Mouse (Mus musculus) heart, adult 2 months (tissue): ENCODE measurements at regions not wholly inside any gene's neighbourhood (a gene's known extent, or its start where the extent isn't known, plus 50 kb on each side); places are given as distances from the start of the nearest gene placed in this dataset.

Source experiments
- DNase-seq, 2 experiments: peaks; one replicate each; pipeline ENCODE4 v3.0.0; 2021
- H3K27ac ChIP-seq: fragments of 200-600 bp; 2 replicates; pipeline ENCODE4 v1.8.1; 2022
- H3K27me3 ChIP-seq: fragments of 200-500 bp; 2 replicates; pipeline ENCODE4 v1.6.1; 2012; ENCODE audit warnings: mild to moderate bottlenecking, low read length, inconsistent platforms, mixed read lengths; ENCODE audit not compliant: control insufficient read depth, insufficient read depth
- H3K36me3 ChIP-seq: fragments of 200-500 bp; 2 replicates; pipeline ENCODE4 v1.6.1; 2012; ENCODE audit warnings: low read length, inconsistent platforms; ENCODE audit not compliant: control insufficient read depth, insufficient read depth
- H3K4me1 ChIP-seq: fragments of 200-500 bp; 2 replicates; pipeline ENCODE4 v1.6.1; 2011; ENCODE audit warnings: low read length; ENCODE audit not compliant: control insufficient read depth, insufficient read depth
- H3K4me3 ChIP-seq: fragments of 200-600 bp; 2 replicates; pipeline ENCODE4 v1.8.1; 2022
- H3K79me2 ChIP-seq: fragments of 200-500 bp; replicated peaks from 2 replicates; pipeline ENCODE4 v1.6.1; 2012; ENCODE audit warnings: mild to moderate bottlenecking, inconsistent platforms, low read length, moderate library complexity, mixed read lengths; ENCODE audit not compliant: control insufficient read depth, insufficient read depth
- H3K9ac ChIP-seq: fragments of 200-500 bp; 2 replicates; pipeline ENCODE4 v1.6.1; 2012; ENCODE audit warnings: low read depth, mild to moderate bottlenecking, control low read depth, inconsistent platforms, low read length, mixed read lengths
- CTCF ChIP-seq: fragments of 200-600 bp; IDR thresholded peaks from 2 replicates; pipeline ENCODE4 v1.8.1; 2022; ENCODE audit warnings: antibody characterized with exemption, mild to moderate bottlenecking, moderate library complexity
- EP300 ChIP-seq: fragments of 200-500 bp; IDR thresholded peaks from 2 replicates; pipeline ENCODE4 v1.6.1; 2011; ENCODE audit warnings: low read depth, low read length, control low read depth; ENCODE audit not compliant: insufficient read depth
- POLR2A ChIP-seq: fragments of 200-500 bp; IDR thresholded peaks from 2 replicates; pipeline ENCODE4 v1.6.1; 2011; ENCODE audit warnings: mild to moderate bottlenecking, low read depth, low read length, control low read depth; ENCODE audit not compliant: insufficient read depth
- WGBS: fragments of 180-500 bp; shearing (Covaris S2); methylation state at CpG from one replicate; pipeline ENCODE4 v1.1.7; 2018; 5-methylcytosine and 5-hydroxymethylcytosine counted together
- intact Hi-C: fragments of 180-260 bp; cut with DNase I; formaldehyde crosslinking; loops from one replicate; pipeline ENCODE4 v1.15.1; 2025

DNA sequence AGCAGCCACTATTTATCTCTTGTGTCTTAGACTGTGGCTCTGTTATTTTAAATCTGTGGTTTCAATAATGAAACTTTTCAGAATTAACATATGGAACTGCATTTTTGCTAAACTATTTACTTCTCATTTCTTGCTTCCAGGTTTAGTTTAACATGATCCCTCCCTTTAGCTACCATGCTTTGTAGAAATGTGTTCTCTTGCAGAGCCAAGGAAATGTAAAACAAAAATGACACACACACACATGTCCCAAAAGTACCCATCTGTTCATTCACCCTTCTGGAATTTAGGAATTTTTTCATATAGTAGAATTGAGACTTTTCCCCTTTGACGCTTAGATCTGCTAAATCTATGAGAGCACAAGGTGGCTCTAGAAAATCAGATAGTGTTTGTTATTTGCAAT, 734.0 kb downstream of the Inhba start:
- WGBS: 86% methylated on average over 1 of the region's 1 CpGs

GRCm38 (mm10) chr13:16746451-16746850, 734.8 kb downstream of the Inhba start:
- Histone ChIP-seq H3K4me3 (no peak overlapping the region), H3K27ac (no peak overlapping the region), H3K4me1 (no peaks in the 10 kb centered on the region), H3K79me2 (no peaks in the 10 kb centered on the region), H3K27me3 (no peaks in the 10 kb centered on the region), H3K9ac (no peak overlapping the region), H3K36me3 (no peaks in the 10 kb centered on the region)
- WGBS: 79% methylated on average over 1 of the region's 1 CpGs
- intact Hi-C loops: no loop called here
- TF ChIP-seq EP300 (no peak), POLR2A (no peak), CTCF (no peak)
- no peak for DNase-seq

More for the DNA sequence above, 734.0 kb downstream of the Inhba start:
- Histone ChIP-seq H3K27me3 (no peaks in the 10 kb centered on the region), H3K36me3 (no peaks in the 10 kb centered on the region), H3K79me2 (no peaks in the 10 kb centered on the region), H3K9ac (no peak overlapping the region), H3K4me3 (no peak overlapping the region), H3K27ac (no peak overlapping the region), H3K4me1 (no peaks in the 10 kb centered on the region)
- intact Hi-C loops: no loop called here
- no peak for DNase-seq
- no peak for TF ChIP-seq POLR2A
- no peak for TF ChIP-seq EP300
- TF ChIP-seq CTCF: no peak

- H3K9ac ChIP-seq: no peak overlapping the region
- H3K4me1 ChIP-seq: no peaks in the 10 kb centered on the region; the same call in 1 of the 2 replicates
- H3K79me2 ChIP-seq: no peaks in the 10 kb centered on the region
- no peak for TF ChIP-seq CTCF
- no peak for TF ChIP-seq POLR2A
- intact Hi-C loops: no loop called here
- 47% methylated on average over 3 of the region's 3 CpGs for WGBS
- H3K36me3 ChIP-seq: no peaks in the 10 kb centered on the region
- DNase-seq: no peak
- H3K4me3 ChIP-seq: no peak overlapping the region
- no peak overlapping the region for H3K27ac ChIP-seq
- no peaks in the 10 kb centered on the region for H3K27me3 ChIP-seq
These were observed 744.6 kb downstream of the Inhba start for GRCm38 (mm10) chr13:16756264-16756663.

GRCm38 (mm10) chr13:16760045-16760444, 748.4 kb downstream of the Inhba start:
- intact Hi-C loops: loop anchor here (5.0 kb wide), 1 partner anchor 748 kb away; the partner anchor contains the start of gene Inhba
- Histone ChIP-seq H3K27me3 (no peaks in the 10 kb centered on the region), H3K9ac (no peak overlapping the region), H3K36me3 (no peaks in the 10 kb centered on the region), H3K4me3 (no peak overlapping the region), H3K4me1 (no peaks in the 10 kb centered on the region; the same call in 1 of the 2 replicates), H3K27ac (no peak overlapping the region), H3K79me2 (no peaks in the 10 kb centered on the region)
- DNase-seq: no peak
- TF ChIP-seq POLR2A: no peak
- no peak for TF ChIP-seq CTCF
- TF ChIP-seq EP300: no peak

DNA sequence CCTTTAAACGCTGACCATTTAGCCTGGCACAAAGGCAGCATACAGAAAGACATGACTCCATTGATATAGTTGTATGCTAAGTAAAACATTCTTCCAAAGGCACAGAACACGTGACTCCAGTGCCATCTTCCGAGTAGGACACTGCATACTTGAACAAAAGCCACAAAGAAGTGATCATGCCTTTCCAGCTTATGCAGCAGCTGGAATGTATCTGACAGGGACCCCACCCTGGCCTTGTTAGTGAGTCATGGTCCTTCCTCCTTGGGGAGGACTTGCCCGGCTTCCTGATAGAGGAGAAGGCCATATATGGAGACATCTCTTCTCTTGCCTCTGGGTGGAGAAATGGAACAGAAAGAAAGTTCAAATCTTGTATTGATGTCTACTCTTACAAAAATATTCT, 749.8 kb downstream of the Inhba start:
- intact Hi-C loops: loop anchor here (5.0 kb wide), 1 partner anchor 749 kb away; the partner anchor contains the start of gene Inhba
- Histone ChIP-seq H3K9ac (no peak overlapping the region), H3K36me3 (no peaks in the 10 kb centered on the region), H3K4me3 (no peak overlapping the region), H3K27ac (no peak overlapping the region), H3K4me1 (no peaks in the 10 kb centered on the region), H3K79me2 (no peaks in the 10 kb centered on the region), H3K27me3 (no peaks in the 10 kb centered on the region)
- 34% methylated on average over 4 of the region's 4 CpGs for WGBS
- TF ChIP-seq CTCF (no peak), POLR2A (no peak), EP300 (no peak)
- peak; percentile 33 to 44 for DNase-seq

DNA sequence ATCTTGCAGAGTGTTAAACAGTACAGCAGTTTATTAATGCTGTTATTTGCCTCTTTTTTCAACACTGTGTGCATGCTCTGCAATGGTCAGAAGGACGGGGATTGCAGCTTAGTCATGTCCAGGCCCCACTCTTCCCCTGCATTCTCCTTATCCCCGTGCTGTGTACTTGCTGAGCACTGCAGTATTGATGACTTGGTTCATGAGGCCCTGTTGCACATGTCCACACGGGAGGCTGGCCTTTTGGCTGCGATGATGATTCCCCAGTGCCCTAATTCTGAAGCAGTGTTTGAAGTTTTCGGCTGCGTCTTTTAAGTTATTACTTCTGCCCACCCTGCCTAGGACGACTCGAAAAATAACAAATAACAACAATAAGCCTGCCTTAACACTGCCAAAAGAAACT, 750.7 kb downstream of the Inhba start:
- H3K79me2 ChIP-seq: no peaks in the 10 kb centered on the region
- no peak overlapping the region for H3K27ac ChIP-seq
- intact Hi-C loops: loop anchor here (5.0 kb wide), 1 partner anchor 750 kb away; the partner anchor contains the start of gene Inhba
- no peaks in the 10 kb centered on the region for H3K4me1 ChIP-seq
- H3K4me3 ChIP-seq: no peak overlapping the region
- TF ChIP-seq CTCF: no peak
- no peak for TF ChIP-seq POLR2A
- H3K9ac ChIP-seq: no peak overlapping the region
- DNase-seq: no peak
- WGBS: 89% methylated on average over 8 of the region's 8 CpGs
- no peaks in the 10 kb centered on the region for H3K27me3 ChIP-seq
- no peaks in the 10 kb centered on the region for H3K36me3 ChIP-seq
